Comparison of ENCODE assay signal across 10 mouse cellular contexts in the genomic region with DNA sequence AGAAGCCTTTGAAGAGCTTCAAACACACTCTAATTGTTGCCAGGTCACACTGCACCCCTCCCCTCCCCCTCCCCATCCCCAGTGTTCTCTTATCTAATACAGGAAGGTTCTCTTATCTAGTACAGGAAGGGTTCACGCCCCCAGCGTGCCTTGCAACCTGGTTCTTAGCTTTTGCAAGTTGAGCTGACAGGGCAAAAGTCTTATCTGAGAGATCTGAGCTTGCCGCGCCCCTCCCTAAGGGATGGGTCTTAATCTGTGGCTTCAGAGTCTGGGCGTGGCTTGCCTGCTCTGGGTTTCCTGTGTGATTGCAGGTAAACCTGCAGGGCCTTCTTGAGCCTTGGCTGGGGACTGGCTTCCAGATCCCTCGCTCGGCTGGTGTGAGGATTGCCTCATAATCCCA. TPM values are rescaled to one million over a fixed set of nuclear protein-coding genes. Genes with fewer than 3 reads are reported as not detected.
A peak's percentile ranks its signal among the peaks of the same experiment; 100 is the strongest.
DNase-seq lines count a peak whose midpoint lies in the region; ATAC-seq lines count a peak whose summit lies in the region.
"Had no signal": no experiment of that assay in that cellular context is flagged by ENCODE, and none has a peak within 500 bp of the region (broad histone marks: within the 10 kb centered on the region; RNA-seq: fewer than 3 reads in every experiment).

No protein-coding gene starts in this region.

- H3K4me1 ChIP-seq in hindbrain, embryonic 12.5 days: peaks cover 10% of the 10 kb centered on the region
- H3K4me1 ChIP-seq in midbrain, embryonic 13.5 days (replicated peaks): peaks cover 9% of the 10 kb centered on the region

- H3K4me3 ChIP-seq in hindbrain, embryonic 12.5 days: no peak overlapping the region
- H3K4me3 ChIP-seq in midbrain, embryonic 13.5 days (replicated peaks): no peak overlapping the region
- H3K4me3 ChIP-seq: myocyte had no signal

- no peak overlapping the region for H3K9ac ChIP-seq in hindbrain, embryonic 12.5 days
- H3K9ac ChIP-seq in midbrain, embryonic 13.5 days (replicated peaks): no peak overlapping the region

- no peak overlapping the region for H3K27ac ChIP-seq in hindbrain, embryonic 12.5 days
- no peak overlapping the region for H3K27ac ChIP-seq in midbrain, embryonic 13.5 days

- no peaks in the 10 kb centered on the region for H3K36me3 ChIP-seq in hindbrain, embryonic 12.5 days
- no peaks in the 10 kb centered on the region for H3K36me3 ChIP-seq in midbrain, embryonic 13.5 days

- H3K9me3 ChIP-seq in hindbrain, embryonic 12.5 days (replicated peaks): no peaks in the 10 kb centered on the region; the same call in 1 of the 2 replicates
- H3K9me3 ChIP-seq in midbrain, embryonic 13.5 days: peaks cover 6% of the 10 kb centered on the region; the same call in 1 of the 2 replicates

- DNase-seq in lung, adult 18-20 months: peak; percentile 45 to 51
- DNase-seq in lung, postnatal 14 days: no peak
- peak; percentile 56 for DNase-seq in lung, postnatal 10 days
- peak; percentile 86 for DNase-seq in thymus, postnatal 25 days
- no peak for DNase-seq in cerebellum, postnatal 4 days (ENCODE audit: low spot score in 2 of 2)
- DNase-seq: gastrocnemius, postnatal 36 days had no signal

- no peak overlapping the region for H3K4me2 ChIP-seq in hindbrain, embryonic 12.5 days (replicated peaks)
- H3K4me2 ChIP-seq in midbrain, embryonic 13.5 days (replicated peaks): no peak overlapping the region

- peak; percentile 40 for ATAC-seq in granulocyte monocyte progenitor cell, adult 5-6 weeks (replicated peaks; ENCODE audit: poor library complexity, severe bottlenecking)
- ATAC-seq in hindbrain, embryonic 12.5 days (ENCODE audit: low FRiP score): no peak
- ATAC-seq in midbrain, embryonic 13.5 days: no peak

- peaks cover 19% of the 10 kb centered on the region for H3K27me3 ChIP-seq in hindbrain, embryonic 12.5 days
- peaks cover 29% of the 10 kb centered on the region for H3K27me3 ChIP-seq in midbrain, embryonic 13.5 days

- 36% methylated on average over 7 of the region's 7 CpGs for WGBS in hindbrain, embryonic 12.5 days
- 30% methylated on average over 7 of the region's 7 CpGs for WGBS in midbrain, embryonic 13.5 days

RNA-seq across cellular contexts. Expression of a gene that starts 9.2 kb away (rescaled TPM):
- total RNA-seq in granulocyte monocyte progenitor cell, adult 5-6 weeks (2014; fragmentation: Nextera tagmentation): 1.1 and 1.7 TPM in 2 replicates
- 0.34 and 0.67 TPM in 2 replicates for total RNA-seq in granulocyte monocyte progenitor cell, adult 5-6 weeks (2017)
- 17.5 and 20.3 TPM in 2 replicates for polyA plus RNA-seq in hindbrain, embryonic 12.5 days (2016; fragmentation: Nextera tagmentation; extraction: Ambion mirVana)
- 15.4 and 17.2 TPM in 2 replicates for polyA plus RNA-seq in midbrain, embryonic 13.5 days (2015; fragmentation: Nextera tagmentation; extraction: Ambion mirVana)

Comparison
In these comparisons a context has a peak if more than half of its experiments do, and no peak if none do; other contexts are left out.
1. DNase-seq: peak in lung, adult 18-20 months (2 of 2), lung, postnatal 10 days (single experiment) and thymus, postnatal 25 days (single experiment); none in lung, postnatal 14 days (single experiment) and cerebellum, postnatal 4 days (0 of 2).